Mouse (Mus musculus): Measurements from ENCODE around the gene Rbpjl. TPM values are rescaled to one million over a fixed set of nuclear protein-coding genes. Genes with fewer than 3 reads are reported as not detected.

Gene Rbpjl
- polyA plus RNA-seq (2016; fragmentation: Nextera tagmentation; extraction: Ambion mirVana): not detected in 2 replicates

- Histone ChIP-seq H3K27me3 (replicated peaks) (peaks cover 91% of the 10 kb centered on the region), H3K27ac (no peak within 1 kb of the TSS), H3K4me2 (no peak within 1 kb of the TSS), H3K4me1 (no peaks in the 10 kb centered on the region), H3K9ac (no peak within 1 kb of the TSS), H3K4me3 (no peak within 1 kb of the TSS), H3K36me3 (no peaks in the 10 kb centered on the region), H3K9me3 (replicated peaks) (peaks cover 3% of the 10 kb centered on the region)
- ATAC-seq: 0 out of 2 replicates have a peak, but pooled peaks have one; percentile 35
- WGBS (ENCODE audit: insufficient replicate concordance): 8% methylated on average over 17 of the region's 17 CpGs
Observed at GRCm38 (mm10) chr2:164402906-164403305, at the start of gene Rbpjl. TSS of gene Rbpjl (plus strand) at chr2:164403141.

DNA sequence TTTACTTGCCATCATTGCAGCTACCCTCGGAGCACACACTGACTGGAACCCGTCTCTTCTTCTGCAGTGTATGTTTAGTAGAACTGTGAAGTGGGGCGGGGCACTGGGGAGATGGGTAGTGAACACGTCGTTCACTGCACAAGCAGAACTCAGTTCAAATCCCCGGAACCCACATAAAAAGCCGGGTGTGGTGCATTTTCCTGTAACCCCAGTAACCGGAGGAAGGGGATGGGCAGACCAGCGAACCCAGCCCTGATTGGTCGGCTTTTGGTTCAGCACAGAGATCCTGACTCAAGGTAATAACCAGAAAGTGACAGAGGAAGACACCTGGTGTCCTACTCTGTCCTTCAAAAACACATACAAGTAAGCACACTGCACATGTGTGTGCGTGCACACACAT, 49.6 kb upstream of the Rbpjl start:
- Histone ChIP-seq H3K27ac (no peak overlapping the region), H3K4me3 (no peak overlapping the region), H3K4me2 (no peak overlapping the region), H3K9ac (no peak overlapping the region), H3K9me3 (replicated peaks) (no peaks in the 10 kb centered on the region), H3K27me3 (replicated peaks) (no peaks in the 10 kb centered on the region; the same call in 1 of the 2 replicates), H3K4me1 (no peaks in the 10 kb centered on the region), H3K36me3 (no peaks in the 10 kb centered on the region)
- no peak for ATAC-seq
- 69% methylated on average over 11 of the region's 11 CpGs for WGBS (ENCODE audit: insufficient replicate concordance)

DNA sequence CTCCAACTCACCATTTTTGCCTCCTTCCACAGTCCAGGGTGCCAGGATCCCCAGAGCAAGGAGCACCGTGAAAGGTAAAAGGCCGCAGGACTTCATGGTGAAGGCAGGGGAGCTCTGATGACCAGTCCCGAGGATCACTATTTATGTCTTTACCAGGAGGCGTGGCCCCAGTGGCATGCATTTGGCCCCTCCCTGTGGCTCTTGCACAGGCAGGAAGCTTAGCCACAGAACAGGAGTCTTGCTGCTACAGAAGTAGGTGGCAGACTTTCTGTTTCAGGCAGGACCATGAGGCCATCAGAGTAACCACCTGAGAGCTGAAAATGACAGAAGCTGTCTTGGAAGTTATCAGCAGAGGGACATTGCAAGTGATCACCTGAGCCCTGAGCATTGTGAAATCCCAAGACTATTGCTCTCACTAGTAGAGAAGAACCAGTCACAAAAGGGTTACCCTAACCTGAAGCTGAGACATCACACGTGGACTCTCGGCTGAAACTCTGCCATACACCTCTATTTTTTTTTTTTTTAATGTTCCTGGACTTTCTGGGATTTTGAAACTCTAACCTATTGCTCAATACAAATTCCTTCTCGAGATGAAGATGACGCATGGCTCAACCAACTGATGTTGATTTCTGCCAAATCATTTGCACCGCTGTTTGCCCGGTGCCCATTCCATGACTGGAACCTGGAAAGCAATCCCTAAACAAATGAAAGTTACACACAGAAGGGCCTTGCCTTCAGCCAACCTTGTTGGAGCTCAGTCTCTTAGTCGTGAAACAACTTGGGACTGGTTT, 46.6 kb upstream of the Rbpjl start:
- ATAC-seq: no peak
- no peak overlapping the region for H3K9ac ChIP-seq
- H3K4me1 ChIP-seq: no peaks in the 10 kb centered on the region
- H3K4me2 ChIP-seq: no peak overlapping the region
- H3K4me3 ChIP-seq: no peak overlapping the region
- H3K27me3 ChIP-seq (replicated peaks): peaks cover 9% of the 10 kb centered on the region; the same call in 1 of the 2 replicates
- H3K27ac ChIP-seq: no peak overlapping the region
- H3K36me3 ChIP-seq: no peaks in the 10 kb centered on the region
- WGBS (ENCODE audit: insufficient replicate concordance): 61% methylated on average over 11 of the region's 11 CpGs
- no peaks in the 10 kb centered on the region for H3K9me3 ChIP-seq (replicated peaks)

DNA sequence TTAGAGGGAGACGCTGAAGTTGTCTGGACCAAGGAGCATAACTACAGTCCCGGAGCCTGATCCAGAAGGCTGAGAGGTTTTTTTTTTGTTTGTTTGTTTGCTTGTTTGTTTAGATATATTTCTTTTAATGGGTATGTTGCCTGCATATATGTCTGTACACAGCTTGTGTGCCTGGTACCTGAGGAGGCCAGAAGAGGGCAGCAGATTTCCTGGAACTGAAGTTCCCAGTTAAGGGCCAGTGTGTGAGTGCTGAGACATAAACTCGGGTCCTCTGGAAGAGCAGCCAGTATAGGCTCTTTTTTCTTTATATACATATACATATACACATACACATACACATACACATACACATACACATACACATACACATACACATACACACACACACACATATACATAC, 44.6 kb upstream of the Rbpjl start:
- ATAC-seq: no peak
- Histone ChIP-seq H3K27ac (no peak overlapping the region), H3K9me3 (replicated peaks) (no peaks in the 10 kb centered on the region), H3K9ac (no peak overlapping the region), H3K27me3 (replicated peaks) (peaks cover 10% of the 10 kb centered on the region; the same call in 1 of the 2 replicates), H3K36me3 (no peaks in the 10 kb centered on the region), H3K4me1 (no peaks in the 10 kb centered on the region), H3K4me3 (no peak overlapping the region), H3K4me2 (no peak overlapping the region)
- 76% methylated on average over 3 of the region's 3 CpGs for WGBS (ENCODE audit: insufficient replicate concordance)

DNA sequence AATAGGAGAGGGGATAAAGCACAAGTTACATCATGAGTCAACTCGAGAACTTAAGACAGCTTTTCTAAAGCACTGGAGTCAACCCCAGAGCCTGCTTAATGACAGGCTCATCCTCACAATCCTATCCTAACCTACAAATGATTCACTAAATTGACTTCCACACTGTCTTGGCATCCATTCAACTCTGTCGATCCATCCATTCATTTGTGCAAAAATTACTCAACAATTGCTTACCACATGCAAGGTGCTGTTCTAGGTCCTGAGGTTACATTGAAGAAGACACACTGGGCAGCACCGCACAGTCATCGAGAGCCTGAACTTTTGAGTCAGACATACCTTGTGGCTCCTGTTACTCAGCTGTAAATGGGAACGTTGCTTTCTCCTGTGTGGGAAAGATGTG, 43.9 kb upstream of the Rbpjl start:
- no peaks in the 10 kb centered on the region for H3K4me1 ChIP-seq
- H3K4me2 ChIP-seq: no peak overlapping the region
- H3K9ac ChIP-seq: no peak overlapping the region
- H3K27ac ChIP-seq: no peak overlapping the region
- no peak for ATAC-seq
- 63% methylated on average over 5 of the region's 5 CpGs for WGBS (ENCODE audit: insufficient replicate concordance)
- H3K27me3 ChIP-seq (replicated peaks): peaks cover 10% of the 10 kb centered on the region; the same call in 1 of the 2 replicates
- no peak overlapping the region for H3K4me3 ChIP-seq
- no peaks in the 10 kb centered on the region for H3K9me3 ChIP-seq (replicated peaks)
- no peaks in the 10 kb centered on the region for H3K36me3 ChIP-seq

DNA sequence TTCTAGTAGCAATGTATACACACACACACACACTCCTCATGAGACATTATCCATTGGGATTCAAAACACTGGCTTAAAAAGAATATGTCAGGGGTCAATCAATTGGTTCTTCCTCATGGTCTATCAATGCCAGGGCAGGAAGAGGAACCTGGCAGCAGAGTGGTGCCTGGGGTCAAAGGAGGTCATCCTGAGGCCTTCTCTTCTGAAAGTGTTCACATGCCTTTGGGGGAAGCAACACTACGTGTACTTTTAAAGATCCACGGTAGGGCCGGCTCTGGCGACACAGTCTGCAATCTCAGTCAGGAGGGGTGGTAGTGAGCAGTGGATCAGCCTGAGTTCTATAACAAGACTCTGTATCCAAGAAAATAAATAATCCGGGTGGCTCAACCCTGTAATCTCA, 43.3 kb upstream of the Rbpjl start:
- H3K27me3 ChIP-seq (replicated peaks): peaks cover 10% of the 10 kb centered on the region; the same call in 1 of the 2 replicates
- H3K4me1 ChIP-seq: no peaks in the 10 kb centered on the region
- H3K4me3 ChIP-seq: no peak overlapping the region
- H3K27ac ChIP-seq: no peak overlapping the region
- no peak overlapping the region for H3K9ac ChIP-seq
- H3K4me2 ChIP-seq: no peak overlapping the region
- ATAC-seq: no peak
- WGBS (ENCODE audit: insufficient replicate concordance): 48% methylated on average over 5 of the region's 5 CpGs
- no peaks in the 10 kb centered on the region for H3K9me3 ChIP-seq (replicated peaks)
- H3K36me3 ChIP-seq: no peaks in the 10 kb centered on the region

DNA sequence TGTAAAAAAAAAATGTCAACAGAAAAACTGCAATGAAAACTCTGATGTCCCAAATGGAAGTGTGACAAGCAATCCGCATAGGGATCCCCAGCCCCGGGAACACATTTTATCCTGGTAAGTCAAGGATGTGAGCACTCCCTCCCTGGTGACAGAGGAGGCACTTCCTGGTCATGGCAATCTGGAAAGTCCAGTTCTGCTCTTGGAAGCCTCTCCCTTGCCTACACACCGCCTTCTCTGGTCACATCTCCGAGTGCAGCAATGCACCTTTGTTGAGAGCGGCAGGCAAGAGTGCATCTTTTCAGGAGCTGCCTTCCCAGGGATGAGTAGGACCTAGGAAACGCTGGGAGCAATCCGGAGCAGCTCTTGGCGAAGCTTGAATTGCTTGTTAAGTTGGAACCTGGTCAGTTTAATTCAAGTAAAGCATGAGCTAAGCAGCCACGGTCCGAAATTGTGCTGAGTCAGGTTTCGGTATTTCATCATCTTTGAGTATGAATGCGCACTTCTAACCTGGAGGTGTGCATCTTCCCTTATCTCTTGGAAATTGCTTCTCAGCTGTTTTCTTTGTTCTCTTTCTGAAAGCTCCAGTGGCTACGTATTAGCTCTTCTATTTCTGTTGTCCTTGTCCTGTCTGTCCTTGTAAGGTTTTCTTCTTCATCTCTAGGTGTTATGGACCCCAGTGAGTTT, 41.8 kb upstream of the Rbpjl start:
- 22% methylated on average over 13 of the region's 13 CpGs for WGBS (ENCODE audit: insufficient replicate concordance)
- no peak overlapping the region for H3K27ac ChIP-seq
- no peaks in the 10 kb centered on the region for H3K4me1 ChIP-seq
- no peak overlapping the region for H3K9ac ChIP-seq
- no peaks in the 10 kb centered on the region for H3K9me3 ChIP-seq (replicated peaks)
- H3K4me2 ChIP-seq: no peak overlapping the region
- H3K27me3 ChIP-seq (replicated peaks): peaks cover 10% of the 10 kb centered on the region; the same call in 1 of the 2 replicates
- no peak for ATAC-seq
- H3K4me3 ChIP-seq: no peak overlapping the region
- no peaks in the 10 kb centered on the region for H3K36me3 ChIP-seq

DNA sequence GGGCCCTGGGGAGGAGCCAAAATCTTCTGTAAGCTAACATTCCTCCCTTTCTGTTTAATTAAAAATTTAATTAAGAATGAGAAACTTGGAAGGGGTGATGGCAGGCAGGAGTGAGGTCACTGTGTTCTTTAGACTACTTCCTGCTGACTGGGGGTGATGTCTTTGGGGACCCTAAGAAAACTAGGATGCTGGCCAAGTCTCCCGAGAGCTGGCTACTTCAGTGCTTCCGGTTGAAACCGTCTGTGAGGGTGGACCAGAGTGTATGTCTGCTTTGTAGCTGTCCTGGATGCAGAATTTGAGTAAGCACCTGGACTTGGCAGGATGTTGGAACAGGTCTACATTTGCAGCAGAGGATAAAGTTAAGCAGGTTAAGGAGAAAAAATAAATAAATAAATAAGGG, 36.0 kb upstream of the Rbpjl start:
- Histone ChIP-seq H3K4me2 (no peak overlapping the region), H3K4me3 (no peak overlapping the region), H3K27ac (no peak overlapping the region), H3K36me3 (no peaks in the 10 kb centered on the region), H3K27me3 (replicated peaks) (no peaks in the 10 kb centered on the region; the same call in 1 of the 2 replicates), H3K9me3 (replicated peaks) (no peaks in the 10 kb centered on the region), H3K4me1 (no peaks in the 10 kb centered on the region), H3K9ac (no peak overlapping the region)
- WGBS (ENCODE audit: insufficient replicate concordance): 61% methylated on average over 3 of the region's 3 CpGs
- ATAC-seq: no peak

DNA sequence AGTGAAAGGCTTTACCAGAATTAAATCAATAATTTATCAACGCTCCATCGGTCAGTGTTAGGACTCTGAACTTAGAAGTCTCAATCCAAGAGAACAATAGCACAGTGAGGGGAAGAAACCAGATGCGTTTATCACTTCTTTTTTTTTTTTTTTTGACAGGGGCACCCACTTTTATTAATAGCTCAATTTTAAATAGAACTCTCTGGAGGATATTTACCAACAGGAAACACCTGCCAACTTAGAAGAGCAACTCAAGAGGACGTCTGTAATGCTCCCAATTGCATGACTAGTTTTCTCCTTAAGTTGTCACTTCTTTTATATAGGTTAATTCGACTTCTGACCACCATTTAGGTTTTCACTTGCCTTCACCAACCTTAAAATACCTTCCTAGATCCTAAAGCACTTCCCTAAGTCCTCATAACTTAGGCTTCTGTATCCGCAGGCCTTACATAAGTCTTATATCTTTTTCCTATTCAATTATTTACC, 34.3 kb upstream of the Rbpjl start:
- Histone ChIP-seq H3K4me1 (no peaks in the 10 kb centered on the region), H3K4me3 (no peak overlapping the region), H3K9me3 (replicated peaks) (no peaks in the 10 kb centered on the region), H3K4me2 (no peak overlapping the region), H3K27me3 (replicated peaks) (0 out of 2 replicates have a peak, but pooled peaks cover 4% of the 10 kb centered on the region), H3K27ac (no peak overlapping the region), H3K36me3 (no peaks in the 10 kb centered on the region), H3K9ac (no peak overlapping the region)
- no peak for ATAC-seq
- WGBS (ENCODE audit: insufficient replicate concordance): 60% methylated on average over 6 of the region's 6 CpGs

GRCm38 (mm10) chr2:164371371-164371770, 31.6 kb upstream of the Rbpjl start:
- Histone ChIP-seq H3K9ac (no peak overlapping the region), H3K27me3 (replicated peaks) (0 out of 2 replicates have a peak, but pooled peaks cover 4% of the 10 kb centered on the region), H3K9me3 (replicated peaks) (no peaks in the 10 kb centered on the region), H3K4me2 (no peak overlapping the region), H3K27ac (no peak overlapping the region), H3K4me1 (no peaks in the 10 kb centered on the region), H3K4me3 (no peak overlapping the region), H3K36me3 (no peaks in the 10 kb centered on the region)
- no peak for ATAC-seq
- WGBS (ENCODE audit: insufficient replicate concordance): 72% methylated on average over 3 of the region's 3 CpGs

GRCm38 (mm10) chr2:164372408-164373053, 30.4 kb upstream of the Rbpjl start:
- Histone ChIP-seq H3K27me3 (replicated peaks) (0 out of 2 replicates have a peak, but pooled peaks cover 4% of the 10 kb centered on the region), H3K4me1 (no peaks in the 10 kb centered on the region), H3K27ac (no peak overlapping the region), H3K4me3 (no peak overlapping the region), H3K36me3 (no peaks in the 10 kb centered on the region), H3K9ac (no peak overlapping the region), H3K9me3 (replicated peaks) (no peaks in the 10 kb centered on the region), H3K4me2 (no peak overlapping the region)
- no peak for ATAC-seq
- 14% methylated on average over 3 of the region's 3 CpGs for WGBS (ENCODE audit: insufficient replicate concordance)

DNA sequence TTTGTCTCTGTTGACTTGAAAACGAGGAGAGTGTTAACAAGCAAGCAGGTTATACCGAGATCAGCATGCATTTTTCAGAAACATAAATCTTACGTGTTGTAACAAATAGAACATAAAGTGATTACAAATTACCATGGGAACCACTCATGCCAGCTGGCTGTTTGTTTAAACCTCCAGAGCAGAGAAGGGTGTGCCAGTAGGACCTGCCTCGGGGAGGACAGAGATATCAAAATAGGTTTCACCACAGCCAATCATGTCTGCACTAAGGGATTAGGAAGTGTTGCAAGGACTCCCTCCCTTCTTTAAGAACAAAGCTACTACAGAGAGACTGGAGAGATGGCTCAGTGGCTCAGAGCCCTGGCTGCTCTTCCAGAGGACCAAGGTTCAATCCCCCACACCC, 29.8 kb upstream of the Rbpjl start:
- Histone ChIP-seq H3K4me2 (no peak overlapping the region), H3K4me1 (no peaks in the 10 kb centered on the region), H3K9me3 (replicated peaks) (no peaks in the 10 kb centered on the region), H3K4me3 (no peak overlapping the region), H3K36me3 (no peaks in the 10 kb centered on the region), H3K9ac (no peak overlapping the region), H3K27me3 (replicated peaks) (0 out of 2 replicates have a peak, but pooled peaks cover 4% of the 10 kb centered on the region), H3K27ac (no peak overlapping the region)
- 37% methylated on average over 4 of the region's 4 CpGs for WGBS (ENCODE audit: insufficient replicate concordance)
- ATAC-seq: no peak

Data from liver, embryonic 12.5 days (tissue).